Mouse (Mus musculus): Measurements from ENCODE around the gene Spint2. TPM values are rescaled to one million over a fixed set of nuclear protein-coding genes. Genes with fewer than 3 reads are reported as not detected.

The Spint2 gene
- polyA plus RNA-seq, 1 experiment from 2014 or later, result 496 TPM

- H3K36me3 ChIP-seq (ENCODE audit: insufficient read depth, low read length), result no peaks in the 10 kb centered on the region
- 2% methylated on average over 55 of the region's 62 CpGs for WGBS
- DNase-seq (ENCODE audit: low spot score) (no peak), ATAC-seq (replicated peaks; ENCODE audit: low FRiP score, low read depth) (peak; percentile 31; the same call in 1 of the 2 replicates)
- peak within 1 kb of the TSS; percentile 53 for H3K4me3 ChIP-seq (replicated peaks; ENCODE audit: low read depth, low read length)
- H3K9me3 ChIP-seq (replicated peaks; ENCODE audit: low read length), result no peaks in the 10 kb centered on the region
- TF ChIP-seq CTCF (IDR thresholded peaks at IDR 0.05; ENCODE audit: low read depth), result no peak
- H3K27ac ChIP-seq, result peak within 1 kb of the TSS; percentile 19; the same call in 1 of the 2 replicates
- H3K27me3 ChIP-seq (ENCODE audit: insufficient read depth, low read length), result 0 out of 2 replicates have a peak, but pooled peaks cover 3% of the 10 kb centered on the region
- peak within 1 kb of the TSS; percentile 68 for H3K9ac ChIP-seq (ENCODE audit: low read depth, low read length)
- peaks cover 4% of the 10 kb centered on the region; the same call in 1 of the 2 replicates for H3K4me1 ChIP-seq (replicated peaks; ENCODE audit: insufficient read depth, low read length)
- peak within 1 kb of the TSS; percentile 95 for H3K4me2 ChIP-seq (ENCODE audit: low read length)
These were observed 49.3 kb downstream of the Spint2 start, which contains the start of gene Kcnk6 for GRCm38 (mm10) chr7:29232247-29233013. Gene Kcnk6 (minus strand): TSS chr7:29232515.

- DNase-seq (ENCODE audit: low spot score), result no peak
- Histone ChIP-seq H3K4me3 (replicated peaks; ENCODE audit: low read depth, low read length) (peak overlapping the region; percentile 53; the same call in 1 of the 2 replicates), H3K4me2 (ENCODE audit: low read length) (peak overlapping the region; percentile 95), H3K9me3 (replicated peaks; ENCODE audit: low read length) (no peaks in the 10 kb centered on the region), H3K4me1 (replicated peaks; ENCODE audit: insufficient read depth, low read length) (peaks cover 4% of the 10 kb centered on the region; the same call in 1 of the 2 replicates), H3K27me3 (ENCODE audit: insufficient read depth, low read length) (0 out of 2 replicates have a peak, but pooled peaks cover 3% of the 10 kb centered on the region), H3K9ac (ENCODE audit: low read depth, low read length) (no peak overlapping the region), H3K36me3 (ENCODE audit: insufficient read depth, low read length) (no peaks in the 10 kb centered on the region), H3K27ac (no peak overlapping the region)
- no peak for ATAC-seq (replicated peaks; ENCODE audit: low FRiP score, low read depth)
- TF ChIP-seq CTCF (IDR thresholded peaks at IDR 0.05; ENCODE audit: low read depth), result no peak
- WGBS, result 74% methylated on average over 3 of the region's 3 CpGs
These were observed 50.2 kb downstream of the Spint2 start for GRCm38 (mm10) chr7:29231517-29231916.

- H3K9ac ChIP-seq (ENCODE audit: low read depth, low read length), result no peak overlapping the region
- WGBS, result 34% methylated on average over 3 of the region's 3 CpGs
- no peak overlapping the region for H3K4me2 ChIP-seq (ENCODE audit: low read length)
- peaks cover 4% of the 10 kb centered on the region; the same call in 1 of the 2 replicates for H3K4me1 ChIP-seq (replicated peaks; ENCODE audit: insufficient read depth, low read length)
- no peak for TF ChIP-seq CTCF (IDR thresholded peaks at IDR 0.05; ENCODE audit: low read depth)
- no peak for ATAC-seq (replicated peaks; ENCODE audit: low FRiP score, low read depth)
- H3K4me3 ChIP-seq (replicated peaks; ENCODE audit: low read depth, low read length), result no peak overlapping the region
- no peaks in the 10 kb centered on the region for H3K9me3 ChIP-seq (replicated peaks; ENCODE audit: low read length)
- H3K36me3 ChIP-seq (ENCODE audit: insufficient read depth, low read length), result no peaks in the 10 kb centered on the region
- DNase-seq (ENCODE audit: low spot score), result no peak
- H3K27me3 ChIP-seq (ENCODE audit: insufficient read depth, low read length), result 0 out of 2 replicates have a peak, but pooled peaks cover 3% of the 10 kb centered on the region
- no peak overlapping the region for H3K27ac ChIP-seq
These were observed 51.2 kb downstream of the Spint2 start for GRCm38 (mm10) chr7:29230560-29230959.

GRCm38 (mm10) chr7:29228202-29228601, 53.5 kb downstream of the Spint2 start:
- Histone ChIP-seq H3K36me3 (ENCODE audit: insufficient read depth, low read length) (no peaks in the 10 kb centered on the region), H3K4me3 (replicated peaks; ENCODE audit: low read depth, low read length) (no peak overlapping the region), H3K9ac (ENCODE audit: low read depth, low read length) (no peak overlapping the region), H3K4me2 (ENCODE audit: low read length) (no peak overlapping the region), H3K4me1 (replicated peaks; ENCODE audit: insufficient read depth, low read length) (peaks cover 4% of the 10 kb centered on the region; the same call in 1 of the 2 replicates), H3K9me3 (replicated peaks; ENCODE audit: low read length) (no peaks in the 10 kb centered on the region), H3K27ac (no peak overlapping the region), H3K27me3 (ENCODE audit: insufficient read depth, low read length) (0 out of 2 replicates have a peak, but pooled peaks cover 3% of the 10 kb centered on the region)
- DNase-seq (ENCODE audit: low spot score), result no peak
- no peak for ATAC-seq (replicated peaks; ENCODE audit: low FRiP score, low read depth)
- 85% methylated on average over 4 of the region's 4 CpGs for WGBS
- no peak for TF ChIP-seq CTCF (IDR thresholded peaks at IDR 0.05; ENCODE audit: low read depth)

- Histone ChIP-seq H3K36me3 (ENCODE audit: insufficient read depth, low read length) (no peaks in the 10 kb centered on the region), H3K27me3 (ENCODE audit: insufficient read depth, low read length) (no peaks in the 10 kb centered on the region), H3K4me1 (replicated peaks; ENCODE audit: insufficient read depth, low read length) (no peaks in the 10 kb centered on the region), H3K27ac (no peak overlapping the region), H3K9me3 (replicated peaks; ENCODE audit: low read length) (0 out of 2 replicates have a peak, but pooled peaks cover under 1% of the 10 kb centered on the region), H3K4me3 (replicated peaks; ENCODE audit: low read depth, low read length) (no peak overlapping the region), H3K9ac (ENCODE audit: low read depth, low read length) (no peak overlapping the region), H3K4me2 (ENCODE audit: low read length) (no peak overlapping the region)
- whole genome bisulfite sequencing, result 73% methylated on average over 13 of the region's 13 CpGs
- no peak for DNase-seq (ENCODE audit: low spot score)
- ATAC-seq (replicated peaks; ENCODE audit: low FRiP score, low read depth), result no peak
- no peak for TF ChIP-seq CTCF (IDR thresholded peaks at IDR 0.05; ENCODE audit: low read depth)
These were observed 56.2 kb downstream of the Spint2 start for GRCm38 (mm10) chr7:29225520-29225919.

GRCm38 (mm10) chr7:29224756-29225394, 56.8 kb downstream of the Spint2 start:
- Histone ChIP-seq H3K9me3 (replicated peaks; ENCODE audit: low read length) (peaks cover 7% of the 10 kb centered on the region; the same call in 1 of the 2 replicates), H3K27me3 (ENCODE audit: insufficient read depth, low read length) (no peaks in the 10 kb centered on the region), H3K4me1 (replicated peaks; ENCODE audit: insufficient read depth, low read length) (no peaks in the 10 kb centered on the region), H3K4me3 (replicated peaks; ENCODE audit: low read depth, low read length) (no peak overlapping the region), H3K27ac (no peak overlapping the region), H3K4me2 (ENCODE audit: low read length) (peak overlapping the region; percentile 10; the same call in 1 of the 2 replicates), H3K9ac (ENCODE audit: low read depth, low read length) (0 out of 2 replicates have a peak overlapping the region, but pooled peaks have one; percentile 13), H3K36me3 (ENCODE audit: insufficient read depth, low read length) (no peaks in the 10 kb centered on the region)
- WGBS, result 14% methylated on average over 16 of the region's 16 CpGs
- ATAC-seq (replicated peaks; ENCODE audit: low FRiP score, low read depth), result 0 out of 2 replicates have a peak, but pooled peaks have one; percentile 49
- no peak for DNase-seq (ENCODE audit: low spot score)
- TF ChIP-seq CTCF (IDR thresholded peaks at IDR 0.05; ENCODE audit: low read depth), result no peak

Measured in kidney, postnatal 0 days (tissue).